Mouse (Mus musculus) gastrocnemius, postnatal 10 days (tissue): ENCODE measurements at regions not wholly inside any gene's neighbourhood (a gene's known extent, or its start where the extent isn't known, plus 50 kb on each side); places are given as distances from the start of the nearest gene placed in this dataset.

Experiments used
- DNase-seq: peaks from one replicate; pipeline ENCODE4 v3.0.0; 2021; ENCODE audit warnings: mixed read lengths

DNA sequence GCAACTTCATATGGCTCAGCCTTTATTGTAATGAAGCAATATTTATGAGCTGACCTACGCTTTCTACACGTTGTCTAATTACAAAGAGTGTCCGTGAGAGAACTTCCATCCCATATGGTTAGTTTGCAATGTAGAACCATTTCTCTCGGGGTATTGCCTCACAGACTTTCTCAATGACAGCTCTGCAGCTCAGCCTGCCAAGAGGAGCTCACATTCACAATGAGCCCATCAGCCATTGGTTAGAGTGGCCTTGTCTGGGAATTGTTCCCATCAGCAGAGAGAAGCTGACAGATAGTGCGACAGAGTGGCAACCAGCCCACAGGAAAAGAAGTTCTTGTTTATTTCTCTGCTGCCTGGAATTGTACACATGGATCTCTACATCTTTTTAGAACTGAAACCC lies 409.7 kb downstream of the Zfp704 start:
- no peak for DNase-seq

DNA sequence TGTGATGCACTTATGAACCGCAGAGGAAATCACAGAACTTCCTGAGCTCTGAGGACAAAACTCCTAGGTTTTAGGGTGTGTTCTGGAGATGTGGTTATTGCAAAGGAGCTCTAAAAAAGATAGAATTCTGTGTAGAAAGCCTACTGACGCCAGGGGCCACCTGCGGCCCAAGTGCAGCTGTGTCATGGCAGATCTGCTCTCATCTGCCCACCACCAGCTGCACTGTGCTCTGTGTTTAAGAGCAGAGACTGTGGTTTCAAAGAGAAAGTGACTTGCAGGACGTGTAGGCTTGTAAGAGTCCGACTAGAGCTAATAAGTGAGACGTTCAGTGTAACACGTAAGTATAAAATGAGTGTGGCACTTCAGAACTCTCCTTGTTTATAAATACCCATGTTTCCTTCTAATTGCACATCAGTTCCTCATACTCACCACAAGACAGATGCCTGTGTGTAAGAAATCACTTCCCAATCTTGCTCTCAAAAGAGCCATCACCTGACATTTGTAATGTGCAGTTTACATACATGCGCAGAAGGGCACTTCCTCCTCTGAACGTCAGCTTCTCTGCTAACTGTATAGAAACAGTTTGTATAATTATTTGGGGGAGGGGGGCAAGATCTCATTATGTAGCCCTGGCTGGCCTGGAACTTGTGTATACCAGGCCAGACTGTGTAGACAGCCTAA lies 411.1 kb downstream of the Zfp704 start:
- no peak for DNase-seq

DNA sequence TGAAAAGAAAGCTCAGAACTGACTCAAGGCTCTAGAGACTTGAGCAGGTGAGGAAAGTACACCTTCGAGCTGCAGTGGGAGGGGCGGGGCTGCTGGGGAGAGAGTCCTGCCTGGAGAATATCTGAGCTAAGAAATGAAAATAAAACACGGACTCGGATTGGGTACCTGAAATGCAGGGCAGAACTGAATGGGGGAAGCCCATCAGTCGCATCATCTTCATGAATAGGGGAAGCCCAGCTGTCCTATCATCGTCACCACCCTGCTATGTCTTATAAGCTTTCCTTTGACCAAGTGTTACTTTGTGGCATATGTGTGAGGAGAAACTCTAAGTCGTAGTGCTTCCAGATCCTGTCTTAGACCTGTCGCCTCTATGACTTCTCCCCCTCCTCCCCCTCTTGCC lies 414.1 kb downstream of the Zfp704 start:
- no peak for DNase-seq

DNA sequence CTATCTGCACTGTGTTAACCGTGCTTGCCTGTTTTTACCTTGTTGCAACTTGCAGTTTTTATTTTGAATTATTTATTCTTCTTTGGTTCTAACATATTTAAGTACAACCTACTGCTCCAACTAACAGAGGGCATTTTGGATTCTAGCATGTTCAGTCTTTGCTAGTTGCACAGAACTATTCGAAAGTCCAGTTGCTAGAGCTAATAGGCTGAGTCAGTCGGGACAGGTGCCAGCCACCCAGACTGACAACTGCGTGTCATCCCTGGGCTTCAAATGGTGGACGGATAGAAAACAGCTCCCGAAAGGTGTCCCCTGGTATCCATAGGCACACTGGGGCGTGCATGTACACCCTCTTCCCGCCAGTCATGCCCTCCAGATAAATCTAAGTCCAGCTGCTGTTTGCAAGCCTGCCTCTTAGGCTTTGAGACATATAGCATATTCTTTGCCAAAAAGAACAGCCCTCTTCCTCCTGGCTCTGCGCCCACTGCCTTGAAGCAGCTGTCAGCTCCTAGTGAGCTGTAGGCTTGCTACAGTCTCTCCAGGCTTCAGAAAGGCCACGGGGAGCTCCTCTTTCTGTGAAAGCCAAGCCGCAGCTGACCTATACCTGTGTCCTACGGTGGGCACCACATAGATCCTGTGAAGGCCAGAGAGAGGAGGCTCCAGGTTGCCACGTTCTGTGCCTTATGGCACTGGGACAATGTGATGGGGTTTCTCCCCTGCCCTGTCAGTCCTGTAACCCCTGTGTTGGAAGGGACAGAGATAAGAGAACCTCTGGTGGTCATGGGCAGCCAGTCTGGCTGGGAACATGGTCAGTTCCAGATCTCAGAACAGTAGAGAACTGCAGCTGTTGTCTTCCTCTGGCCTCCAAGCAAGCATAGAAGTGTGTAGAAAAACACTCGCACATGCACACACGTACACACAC lies 420.3 kb downstream of the Zfp704 start:
- DNase-seq = peak; percentile 57

DNA sequence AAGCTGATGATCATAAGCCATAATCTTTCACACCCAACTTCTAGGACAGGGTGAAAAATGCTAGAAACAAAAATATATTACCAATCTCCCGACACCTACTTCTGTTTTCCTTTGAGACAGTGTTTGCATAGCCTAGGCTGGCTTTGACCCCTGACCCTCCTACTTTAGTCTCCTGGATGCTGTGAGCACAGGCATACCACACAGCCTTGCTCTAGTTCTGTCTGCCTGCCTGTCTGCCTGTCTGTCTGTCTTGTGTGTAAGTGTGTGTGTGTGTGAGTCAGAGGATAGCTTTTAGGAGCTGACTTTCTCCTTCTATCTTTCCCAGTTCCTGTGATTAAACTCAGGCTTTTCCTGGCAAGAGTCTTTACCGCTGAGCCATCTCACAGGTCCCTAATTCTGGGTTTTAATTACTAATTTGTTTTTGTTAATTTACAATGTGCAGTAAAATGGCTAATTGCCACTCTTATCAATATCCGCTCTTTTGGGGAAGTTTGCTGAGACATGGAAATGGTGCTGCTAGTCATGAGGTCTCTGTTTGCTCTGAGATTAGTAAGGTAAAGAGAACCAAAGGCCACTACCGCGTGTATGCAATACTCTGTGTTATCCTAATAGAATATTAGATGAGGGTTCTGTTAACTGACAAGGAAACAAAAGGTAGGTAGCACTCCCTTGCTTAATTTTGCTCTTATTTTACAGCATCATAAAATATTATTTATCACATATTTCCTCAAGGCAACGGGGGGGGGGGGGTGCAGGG lies 423.3 kb downstream of the Zfp704 start:
- DNase-seq = no peak

DNA sequence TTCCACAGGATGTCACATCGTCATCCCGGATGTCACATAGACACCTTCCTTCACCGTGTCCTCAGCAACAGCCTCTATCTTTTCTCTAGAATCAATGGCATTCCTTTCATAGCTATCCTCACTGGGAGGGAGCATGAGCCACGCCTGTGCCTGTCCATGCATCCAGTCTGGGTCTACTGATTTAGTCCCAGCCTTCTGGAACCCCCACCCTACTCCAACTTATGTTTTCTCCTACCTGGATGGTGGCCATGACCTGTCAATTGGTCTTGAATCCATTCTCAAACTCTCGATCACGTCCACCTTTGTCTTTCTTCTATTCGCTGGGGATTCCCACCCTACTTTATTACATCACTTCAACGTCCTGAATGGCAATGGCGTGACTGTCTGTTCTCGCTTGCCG lies 428.3 kb downstream of the Zfp704 start:
- DNase-seq = no peak

DNA sequence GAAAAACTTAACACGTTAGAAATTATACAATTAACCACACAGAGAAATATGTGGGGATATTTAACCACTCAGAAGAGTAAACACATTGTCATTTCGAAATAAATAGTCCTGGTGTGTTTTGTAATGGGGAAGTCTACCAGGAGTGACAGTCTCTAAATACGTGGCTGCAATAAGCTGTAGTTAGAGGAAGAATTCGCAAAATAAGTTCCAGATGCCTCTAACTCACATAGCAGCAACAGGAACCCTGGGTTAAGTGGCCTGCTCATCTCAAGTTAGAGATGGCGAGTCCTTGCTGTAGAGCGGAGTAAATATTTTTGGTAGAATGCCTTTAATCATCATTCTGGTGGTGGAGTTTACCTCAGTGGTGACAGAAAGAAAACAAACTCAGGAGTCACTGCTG lies 430.2 kb downstream of the Zfp704 start:
- DNase-seq = no peak

DNA sequence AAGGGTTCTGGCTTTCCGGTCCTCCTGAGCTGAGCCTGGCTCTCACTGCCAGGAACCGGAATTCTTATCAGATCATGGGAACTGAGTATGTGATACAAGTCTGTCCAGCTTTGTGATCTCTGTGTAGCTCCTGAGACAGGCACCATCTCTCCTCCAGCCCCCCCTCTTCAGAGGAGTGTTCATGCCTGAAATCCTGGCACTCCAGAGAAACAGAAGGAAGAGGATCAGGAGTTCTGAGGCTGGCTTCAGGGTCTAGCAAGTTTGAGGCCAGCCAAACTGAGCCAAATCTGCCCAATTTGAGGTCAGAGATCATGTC lies 435.4 kb downstream of the Zfp704 start:
- DNase-seq = no peak

DNA sequence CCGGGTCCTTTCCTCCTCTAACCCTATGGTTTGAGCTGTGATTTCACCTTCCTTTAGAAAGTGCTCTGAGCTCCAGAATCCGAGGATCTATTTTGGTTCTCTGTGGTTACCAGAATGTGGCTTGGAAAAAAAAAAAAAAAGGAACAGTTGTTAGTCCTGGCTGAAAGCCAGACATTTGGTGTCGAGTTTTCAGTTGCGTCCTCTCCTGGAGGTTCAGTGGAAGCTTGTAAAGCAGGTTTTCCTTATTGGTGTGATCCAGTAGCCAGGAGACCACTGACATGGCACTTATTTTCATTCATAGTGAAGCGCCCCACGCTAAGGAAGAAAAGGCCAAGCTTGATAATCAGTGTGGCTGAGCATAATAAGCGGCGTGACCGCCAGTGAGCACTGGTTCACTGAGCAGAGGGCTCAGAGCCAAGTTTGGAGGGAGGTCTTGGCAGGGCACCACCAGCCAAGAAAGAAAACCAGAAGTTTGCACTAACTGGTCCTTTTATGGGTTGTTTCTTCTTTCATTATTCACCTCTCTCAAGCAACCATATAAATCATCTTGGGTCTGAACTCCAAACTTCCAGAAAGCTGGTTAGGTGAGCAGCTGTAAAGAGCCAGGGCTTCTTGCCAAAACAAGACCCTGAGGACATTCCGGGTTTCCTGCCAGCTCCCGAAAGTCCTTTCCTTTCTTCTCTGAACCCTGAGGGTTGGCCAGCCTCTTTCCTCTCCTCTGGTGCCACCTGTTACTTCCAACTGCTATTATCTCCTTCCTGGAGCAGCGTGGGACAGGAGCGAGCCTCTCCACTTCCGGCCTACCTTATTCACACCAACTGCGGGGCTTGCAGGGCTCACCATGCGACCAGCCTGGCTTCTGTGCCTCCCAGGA lies 436.0 kb downstream of the Zfp704 start:
- peak; percentile 47 for DNase-seq

DNA sequence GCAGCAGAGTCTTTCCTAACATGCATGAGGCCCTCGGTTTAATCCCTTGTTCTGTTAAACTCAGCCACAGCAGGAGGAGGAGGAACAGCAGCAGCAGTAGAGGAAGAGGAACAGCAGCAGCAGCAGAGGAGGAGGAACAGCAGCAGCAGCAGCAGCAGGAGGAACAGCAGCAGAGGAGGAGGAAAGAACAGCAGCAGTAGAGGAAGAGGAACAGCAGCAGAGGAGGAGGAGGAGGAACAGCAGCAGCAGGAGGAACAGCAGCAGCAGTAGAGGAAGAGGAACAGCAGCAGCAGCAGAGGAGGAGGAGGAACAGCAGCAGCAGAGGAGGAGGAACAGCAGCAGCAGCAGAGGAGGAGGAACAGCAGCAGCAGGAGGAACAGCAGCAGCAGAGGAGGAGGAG lies 437.9 kb downstream of the Zfp704 start:
- DNase-seq = no peak

DNA sequence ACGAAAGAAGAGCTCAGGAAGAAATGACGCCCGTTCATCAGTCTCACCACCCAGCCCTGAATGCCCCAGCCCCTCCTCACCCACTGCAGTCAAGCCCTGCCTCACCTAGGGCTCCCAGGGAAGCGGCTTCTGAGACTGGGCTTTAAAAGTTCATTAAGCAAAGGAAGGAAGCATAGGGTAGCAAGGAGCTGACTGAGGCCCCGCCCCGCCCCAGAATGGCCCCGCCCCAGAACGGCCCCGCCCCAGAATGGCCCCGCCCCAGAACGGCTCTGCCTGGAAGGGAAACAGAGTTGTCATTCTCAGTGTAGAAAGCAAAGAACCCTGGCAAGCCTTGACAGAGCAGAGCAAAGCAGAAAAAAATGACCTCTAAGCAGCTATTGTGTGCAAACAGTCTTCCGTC lies 440.9 kb downstream of the Zfp704 start:
- DNase-seq = no peak

DNA sequence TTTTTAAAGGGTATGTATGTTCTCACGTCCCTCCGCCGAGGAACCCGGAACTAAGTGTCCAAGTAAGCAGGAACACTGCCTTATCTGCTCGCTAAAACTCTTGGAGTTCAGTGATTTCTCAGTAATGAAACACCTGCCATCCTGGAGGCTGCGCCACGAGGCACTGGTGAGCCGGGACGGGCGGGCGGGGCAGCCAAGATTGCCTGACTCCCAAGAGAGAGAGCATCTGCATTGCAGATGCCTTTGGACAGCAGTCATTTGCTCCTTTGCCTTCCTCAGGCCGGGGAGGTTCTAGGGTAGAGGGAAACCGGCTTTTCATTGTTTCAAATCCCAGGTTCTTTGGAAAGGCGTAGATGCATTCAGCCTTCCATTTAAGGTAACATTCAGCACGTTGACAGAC lies 450.8 kb downstream of the Zfp704 start:
- no peak for DNase-seq

DNA sequence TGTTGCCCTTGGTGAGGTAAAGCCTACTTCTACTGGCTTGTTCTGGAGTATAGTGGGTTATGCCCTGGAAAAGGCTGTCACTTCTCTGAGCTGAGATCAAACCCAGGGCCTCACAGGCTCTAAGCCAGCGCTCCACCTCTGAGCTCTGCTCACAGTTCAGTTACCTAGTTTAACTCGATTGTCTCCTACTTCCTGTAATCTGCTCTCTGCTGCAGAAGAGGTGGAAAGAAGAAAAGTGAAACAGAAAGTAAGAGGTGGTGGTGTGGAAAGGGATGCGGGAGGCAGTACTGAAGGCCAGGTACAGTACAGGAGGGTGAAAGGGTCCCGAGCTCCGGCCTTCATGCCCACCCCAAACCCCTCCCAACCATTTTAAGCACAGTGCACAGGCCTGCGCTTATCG lies 455.7 kb downstream of the Zfp704 start:
- DNase-seq = no peak

DNA sequence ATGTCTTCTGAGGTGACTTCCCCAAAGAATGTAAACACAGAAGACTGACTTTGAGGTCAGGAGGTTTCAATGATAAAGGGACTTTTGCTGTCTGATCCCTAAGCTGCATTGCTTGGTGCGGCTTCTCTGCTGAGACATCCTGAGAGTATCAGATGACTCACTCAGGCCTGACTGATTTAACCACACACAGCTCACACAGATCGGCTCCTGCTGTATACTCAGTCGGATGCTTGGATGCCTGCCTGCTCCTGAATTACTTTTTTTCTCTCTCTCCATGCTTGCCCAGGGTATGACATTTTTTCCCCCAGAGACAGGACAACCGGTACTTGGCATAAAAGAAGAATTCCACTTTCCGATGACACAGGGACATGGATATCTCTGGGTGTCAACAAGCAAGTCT lies 456.2 kb downstream of the Zfp704 start:
- DNase-seq = no peak

DNA sequence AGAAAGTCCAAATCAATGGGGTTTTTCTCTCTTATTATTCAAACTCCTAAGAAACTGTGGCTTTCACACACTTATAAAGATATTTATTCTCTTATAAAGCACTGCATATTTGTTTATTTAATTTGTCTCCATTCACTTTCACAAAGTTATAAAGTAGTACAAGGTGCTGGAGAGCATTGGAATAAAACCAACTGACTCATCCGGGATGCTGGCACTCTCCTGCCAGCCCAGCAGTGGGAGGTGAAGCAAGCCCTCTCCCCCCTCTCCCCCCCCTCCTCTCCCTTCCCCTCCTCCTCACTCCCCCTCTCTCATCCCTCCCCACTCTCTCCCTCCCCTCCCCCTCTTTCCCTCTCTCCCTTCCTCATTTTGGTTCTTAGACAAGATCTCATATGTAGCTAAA lies 457.6 kb downstream of the Zfp704 start:
- no peak for DNase-seq

DNA sequence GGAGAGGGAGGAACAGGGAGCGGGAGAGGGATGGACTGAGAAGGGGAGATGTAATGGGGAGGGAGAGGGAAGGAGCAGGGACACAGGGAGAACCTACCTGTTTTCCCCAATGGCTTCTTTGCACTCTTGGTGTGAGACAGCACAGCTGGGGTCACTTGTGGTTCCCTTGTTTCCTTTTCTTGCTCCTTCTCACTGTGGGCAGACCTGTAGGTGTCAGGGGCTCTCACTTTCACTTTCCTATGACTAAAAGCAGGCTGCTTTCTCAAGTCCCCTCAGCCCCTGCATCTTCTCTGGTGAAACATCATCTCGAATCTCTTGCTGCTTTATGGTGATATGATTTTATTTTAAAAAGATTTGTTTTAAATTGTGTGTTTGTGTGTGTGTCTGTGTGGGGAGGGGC lies 458.3 kb downstream of the Zfp704 start:
- DNase-seq = no peak

DNA sequence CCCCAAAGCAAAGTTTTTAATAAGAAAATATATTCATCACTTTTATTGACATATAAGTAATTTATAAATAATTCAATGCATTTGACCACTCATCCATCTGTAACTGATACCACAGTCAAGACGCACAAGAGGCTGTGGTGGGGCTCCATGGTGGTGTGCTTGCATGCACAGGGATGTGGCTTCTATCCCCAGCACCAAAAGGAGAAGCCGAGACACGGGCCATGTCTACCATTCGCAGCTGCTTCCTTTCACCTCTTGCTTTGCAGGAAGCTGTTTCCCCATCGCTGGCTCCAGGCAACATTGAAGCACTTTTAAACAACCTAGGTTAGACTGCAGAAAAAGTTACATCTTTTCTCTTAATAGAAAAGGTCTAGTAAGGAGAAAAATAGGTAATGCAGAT lies 461.3 kb downstream of the Zfp704 start:
- no peak for DNase-seq

DNA sequence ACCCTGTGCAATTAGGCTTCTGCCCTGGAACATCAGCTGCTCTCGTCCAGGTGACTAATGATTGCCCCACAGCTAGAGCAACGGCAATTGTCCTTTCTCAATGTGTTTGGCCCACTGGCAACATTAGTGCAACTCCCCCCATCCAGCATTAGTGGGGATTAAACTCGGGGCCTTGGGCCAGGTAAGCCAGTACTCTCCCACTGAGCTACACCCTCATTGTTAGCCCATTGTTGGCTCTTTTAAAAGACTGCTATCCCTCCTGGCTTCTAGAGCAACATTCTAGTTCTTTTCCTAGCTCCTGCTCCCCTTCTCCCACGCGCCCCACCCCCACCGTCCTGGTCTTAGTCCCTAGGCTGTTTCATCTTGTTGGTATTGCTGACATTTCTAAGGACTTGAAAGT lies 463.4 kb downstream of the Zfp704 start:
- no peak for DNase-seq

DNA sequence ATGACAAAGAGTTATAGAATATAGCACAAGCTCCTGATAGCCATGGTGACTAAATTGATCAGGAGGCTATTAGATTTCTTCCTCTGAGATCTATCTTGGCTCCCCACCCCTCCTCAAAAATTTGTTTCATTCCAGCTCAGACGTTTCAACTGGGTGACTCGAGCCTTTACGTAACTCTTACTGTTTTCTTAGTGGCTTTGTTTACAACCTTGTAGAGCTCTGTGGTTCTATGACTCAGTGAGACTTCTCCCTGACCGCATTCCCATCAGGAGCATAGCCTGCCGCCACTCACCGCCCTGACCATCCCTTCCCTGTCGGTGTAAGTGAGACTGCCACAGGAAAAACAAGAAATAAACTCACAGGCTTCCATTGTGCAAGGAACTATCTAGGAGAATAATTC lies 464.3 kb downstream of the Zfp704 start:
- no peak for DNase-seq

DNA sequence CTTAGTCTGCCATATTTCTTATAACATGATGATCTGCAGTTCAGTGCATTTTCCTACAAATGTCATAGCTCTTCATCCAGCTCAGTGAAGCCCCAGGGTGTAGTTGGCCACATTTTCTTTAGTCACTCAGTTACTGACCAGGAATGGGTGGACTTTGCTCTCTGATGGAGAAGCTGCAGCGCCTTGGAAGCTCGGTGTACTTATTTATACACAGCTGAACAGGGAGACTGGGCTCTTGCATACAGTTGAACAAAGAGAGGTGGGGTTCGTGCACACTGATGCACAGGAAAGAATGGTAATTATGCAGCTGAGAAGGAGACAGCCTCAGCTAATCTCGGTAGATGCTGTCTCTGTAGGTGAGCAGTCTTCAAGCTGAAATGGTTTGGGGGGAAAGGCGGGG lies 468.0 kb downstream of the Zfp704 start:
- no peak for DNase-seq

DNA sequence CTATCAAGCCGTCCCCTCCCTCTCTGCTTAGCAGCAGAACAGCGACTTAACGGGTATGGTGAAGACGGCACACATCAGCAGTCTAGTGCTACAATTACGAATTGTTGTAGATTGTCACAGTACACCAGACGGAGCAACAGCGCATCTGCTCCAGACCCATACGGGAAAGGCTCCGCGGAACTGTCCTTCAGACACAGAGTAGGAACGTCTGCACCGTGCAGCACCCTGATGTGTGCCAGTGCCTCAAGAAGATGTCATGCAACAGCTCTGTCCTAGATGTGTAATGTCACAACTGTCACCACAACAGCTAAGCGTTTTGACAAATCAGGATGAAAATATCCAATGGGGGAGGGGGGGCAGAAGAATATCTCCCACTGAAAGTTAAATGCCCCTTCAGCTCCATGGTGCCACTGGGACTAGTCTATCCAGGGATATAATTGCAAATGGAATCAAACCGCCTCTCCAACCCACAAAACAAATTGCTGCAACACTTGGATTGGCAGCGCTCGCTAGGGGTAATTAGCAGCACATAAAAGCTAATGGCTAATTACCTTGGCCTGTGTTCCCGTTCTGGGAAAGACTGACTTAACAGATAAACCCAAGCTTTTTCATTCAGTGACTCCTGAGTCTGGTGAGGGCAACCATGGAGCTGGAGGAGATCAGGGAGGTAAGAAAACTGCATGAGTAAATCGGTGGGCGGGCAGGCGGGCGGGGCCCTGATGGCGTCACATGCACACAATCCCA lies 472.6 kb downstream of the Zfp704 start:
- DNase-seq = no peak

DNA sequence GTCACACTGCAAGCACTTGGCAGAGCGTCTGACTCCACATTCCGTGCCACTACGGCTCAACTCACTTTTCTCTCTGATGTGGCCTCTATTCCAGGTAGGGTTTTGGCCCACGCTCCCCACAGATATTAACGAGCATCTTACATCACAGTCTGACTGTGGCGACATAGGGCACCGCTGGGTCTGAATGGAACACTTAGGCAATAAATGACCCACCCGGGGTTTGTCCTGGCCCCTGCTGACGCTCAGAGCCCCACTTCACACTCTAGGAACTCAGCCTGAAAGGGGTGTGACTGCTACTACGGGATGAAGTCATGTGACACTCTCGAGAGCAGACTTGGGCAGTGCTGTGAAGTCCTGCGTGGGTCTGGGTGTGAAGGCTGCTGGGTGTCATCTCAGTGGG lies 475.9 kb downstream of the Zfp704 start:
- no peak for DNase-seq
